ENCODE assay signal across 9 mouse cellular contexts in genomic region chr3:134303492-134303808, GRCm38 (mm10).
DNase-seq lines count a peak whose midpoint lies in the region; ATAC-seq and TF ChIP-seq lines count a peak whose summit lies in the region.
"Had no signal": no experiment of that assay in that cellular context is flagged by ENCODE, and none has a peak within 500 bp of the region (broad histone marks: within the 10 kb centered on the region; RNA-seq: fewer than 3 reads in every experiment).

No protein-coding gene starts in this region.

- peak overlapping the region; percentile 40 to 44; a peak in 3 of 4 replicates for H3K4me3 ChIP-seq in heart, embryonic 14.5 days (ENCODE audit: control insufficient read depth in 1 of 2, insufficient read depth in 1 of 2, low read depth in 1 of 2, low read length in 2 of 2)
- peak overlapping the region; percentile 43; the same call in 1 of the 2 replicates for H3K4me3 ChIP-seq in cortical plate, adult 2 months (ENCODE audit: insufficient read depth, low read length)
- peak overlapping the region; percentile 38 for H3K4me3 ChIP-seq in forebrain, embryonic 15.5 days
- peak overlapping the region; percentile 29 for H3K4me3 ChIP-seq in midbrain, embryonic 12.5 days
- H3K4me3 ChIP-seq: megakaryocyte, embryonic 14.5 days had no signal

- 35% methylated on average over 3 of the region's 3 CpGs for WGBS in heart, embryonic 14.5 days
- 10% methylated on average over 3 of the region's 3 CpGs for whole genome bisulfite sequencing in forebrain, embryonic 15.5 days
- WGBS in midbrain, embryonic 12.5 days, result 14% methylated on average over 3 of the region's 3 CpGs

- H3K36me3 ChIP-seq in heart, embryonic 14.5 days (ENCODE audit: control insufficient read depth, insufficient read depth, low read length), result no peaks in the 10 kb centered on the region
- no peaks in the 10 kb centered on the region for H3K36me3 ChIP-seq in forebrain, embryonic 15.5 days
- H3K36me3 ChIP-seq in midbrain, embryonic 12.5 days, result no peaks in the 10 kb centered on the region

- no peaks in the 10 kb centered on the region for H3K9me3 ChIP-seq in heart, embryonic 14.5 days (ENCODE audit: control insufficient read depth, low read length)
- no peaks in the 10 kb centered on the region for H3K9me3 ChIP-seq in forebrain, embryonic 15.5 days
- no peaks in the 10 kb centered on the region for H3K9me3 ChIP-seq in midbrain, embryonic 12.5 days
- H3K9me3 ChIP-seq: megakaryocyte, embryonic 14.5 days had no signal

- no peak for ATAC-seq in heart, embryonic 14.5 days (ENCODE audit: insufficient number of reproducible peaks, insufficient read depth, low FRiP score, low read depth)
- ATAC-seq in forebrain, embryonic 15.5 days (replicated peaks), result peak; percentile 29; the same call in 1 of the 2 replicates
- peak; percentile 74 for ATAC-seq in midbrain, embryonic 12.5 days (ENCODE audit: low FRiP score, low read depth)
- ATAC-seq in CD4-positive, CD25-positive, alpha-beta regulatory T cell, adult 4 months, result no peak

- no peak for TF ChIP-seq CTCF in cortical plate, adult 2 months (IDR thresholded peaks at IDR 0.05; ENCODE audit: extremely low read depth, insufficient read depth, low read length)

- peaks cover 0 to 9% of the 10 kb centered on the region in 2 experiments; a peak in 1 of 4 replicates for H3K4me1 ChIP-seq in heart, embryonic 14.5 days (ENCODE audit: control insufficient read depth in 2 of 2, insufficient read depth in 2 of 2, low read length in 2 of 2)
- peaks cover 2% of the 10 kb centered on the region; the same call in 1 of the 2 replicates for H3K4me1 ChIP-seq in cortical plate, adult 2 months (ENCODE audit: control insufficient read depth, insufficient read depth, low read length)
- peaks cover 34% of the 10 kb centered on the region for H3K4me1 ChIP-seq in forebrain, embryonic 15.5 days
- H3K4me1 ChIP-seq in midbrain, embryonic 12.5 days, result peaks cover 64% of the 10 kb centered on the region
- H3K4me1 ChIP-seq: megakaryocyte, embryonic 14.5 days had no signal

- intact Hi-C loops in heart, postnatal 25 days (cut with DNase I), result no loop called here
- intact Hi-C loops in left cerebral cortex, postnatal 25 days (cut with DNase I), result no loop called here

- no peak for TF ChIP-seq POLR2A in cortical plate, adult 2 months (IDR thresholded peaks at IDR 0.05; ENCODE audit: extremely low read depth, insufficient read depth, low read length)

- no peak overlapping the region; a peak in 1 of 4 replicates for H3K27ac ChIP-seq in heart, embryonic 14.5 days (replicated peaks in 1 of 2; ENCODE audit: control insufficient read depth in 1 of 2, insufficient read depth in 1 of 2, low read depth in 2 of 2, low read length in 2 of 2)
- H3K27ac ChIP-seq in cortical plate, adult 2 months (ENCODE audit: insufficient read depth, low read length), result no peak overlapping the region
- H3K27ac ChIP-seq in forebrain, embryonic 15.5 days (replicated peaks), result peak overlapping the region; percentile 70
- H3K27ac ChIP-seq in midbrain, embryonic 12.5 days (replicated peaks), result peak overlapping the region; percentile 90

- peak overlapping the region; percentile 72 for H3K4me2 ChIP-seq in heart, embryonic 14.5 days (ENCODE audit: low read length)
- peak overlapping the region; percentile 58 for H3K4me2 ChIP-seq in forebrain, embryonic 15.5 days (replicated peaks)
- H3K4me2 ChIP-seq in midbrain, embryonic 12.5 days (replicated peaks), result peak overlapping the region; percentile 54

- no peak for DNase-seq in heart, postnatal 25 days (ENCODE audit: low spot score)
- no peak for DNase-seq in left cerebral cortex, postnatal 25 days (ENCODE audit: low spot score in 2 of 2)
- DNase-seq in adrenal gland, postnatal 14 days, result no peak

- H3K27me3 ChIP-seq in heart, embryonic 14.5 days (ENCODE audit: control insufficient read depth, insufficient read depth, low read length), result no peaks in the 10 kb centered on the region
- H3K27me3 ChIP-seq in forebrain, embryonic 15.5 days, result no peaks in the 10 kb centered on the region
- no peaks in the 10 kb centered on the region for H3K27me3 ChIP-seq in midbrain, embryonic 12.5 days
- H3K27me3 ChIP-seq: megakaryocyte, embryonic 14.5 days had no signal

- H3K9ac ChIP-seq in heart, embryonic 14.5 days (ENCODE audit: low read length), result peak overlapping the region; percentile 53; the same call in 1 of the 2 replicates
- H3K9ac ChIP-seq in forebrain, embryonic 15.5 days (replicated peaks), result 0 out of 2 replicates have a peak overlapping the region, but pooled peaks have one; percentile 43
- no peak overlapping the region for H3K9ac ChIP-seq in midbrain, embryonic 12.5 days (replicated peaks)

Comparison
In these comparisons a context has a peak if more than half of its experiments do, and no peak if none do; other contexts are left out.
1. ATAC-seq: peak in forebrain, embryonic 15.5 days (single experiment) and midbrain, embryonic 12.5 days (single experiment); none in heart, embryonic 14.5 days (single experiment) and CD4-positive, CD25-positive, alpha-beta regulatory T cell, adult 4 months (single experiment).
2. H3K27ac ChIP-seq: peak in forebrain, embryonic 15.5 days (single experiment) and midbrain, embryonic 12.5 days (single experiment); none in heart, embryonic 14.5 days (0 of 2) and cortical plate, adult 2 months (single experiment).
3. Peak in every context shown above with its lines, with median percentiles within 50 percentile points of each other: H3K4me2 ChIP-seq and H3K4me3 ChIP-seq.